Mouse (Mus musculus): ENCODE data around the gene Adamtsl1.

Adamtsl1 gene

GRCm38 (mm10) chr4:85819169-85819568 is 305.2 kb downstream of the Adamtsl1 start:
- peak; percentile 63 for DNase-seq

- no peak for DNase-seq
These were observed 305.9 kb downstream of the Adamtsl1 start for GRCm38 (mm10) chr4:85819921-85820320.

- no peak for DNase-seq
These were observed 310.2 kb downstream of the Adamtsl1 start for GRCm38 (mm10) chr4:85823952-85824704.

- DNase-seq = no peak
These were observed 310.7 kb downstream of the Adamtsl1 start for GRCm38 (mm10) chr4:85824705-85825085.

DNA sequence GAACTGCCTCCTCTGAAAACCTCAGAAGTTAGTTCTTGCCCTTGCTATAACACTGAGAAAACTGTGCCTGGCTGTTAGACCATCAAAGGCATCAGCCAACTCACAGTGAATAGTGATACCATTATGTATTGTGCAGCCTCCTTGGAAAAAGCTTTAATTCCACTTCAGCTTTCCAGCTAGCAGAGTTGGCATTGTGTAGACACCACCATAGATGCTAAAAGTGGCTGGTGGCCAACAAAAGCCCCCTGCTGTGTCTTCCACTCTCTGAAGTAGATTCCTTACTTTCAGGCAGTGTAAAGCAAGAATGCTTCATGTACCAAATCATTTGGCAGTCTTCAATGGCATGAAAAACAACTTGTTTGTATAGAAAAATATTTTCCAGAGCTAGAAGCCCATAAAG is 323.1 kb downstream of the Adamtsl1 start:
- DNase-seq = no peak

DNA sequence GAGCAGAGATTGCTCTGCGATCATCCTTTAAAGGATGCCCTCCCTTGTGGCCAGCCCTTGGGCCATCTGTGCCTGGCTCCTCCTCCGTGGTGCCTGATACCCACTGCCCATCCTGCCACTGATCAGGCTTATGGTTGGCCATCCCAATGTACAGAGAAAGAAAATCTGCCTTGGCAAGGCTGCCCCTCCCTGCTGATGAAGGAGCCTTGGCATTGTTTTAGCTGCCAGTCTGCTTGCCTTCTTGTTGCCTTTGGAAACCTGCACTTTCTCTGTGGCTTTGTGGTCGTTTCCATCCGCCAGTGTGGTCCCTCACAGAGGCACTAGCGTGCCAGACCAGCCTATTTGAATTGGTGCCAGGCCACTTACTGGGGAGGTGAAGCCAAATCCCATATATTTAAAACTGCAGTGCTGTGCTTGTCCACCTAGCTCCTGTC is 323.6 kb downstream of the Adamtsl1 start:
- no peak for DNase-seq

- DNase-seq = no peak
These were observed 324.1 kb downstream of the Adamtsl1 start for GRCm38 (mm10) chr4:85838031-85838430.

- DNase-seq = no peak
These were observed 328.1 kb downstream of the Adamtsl1 start for GRCm38 (mm10) chr4:85842113-85842512.

DNA sequence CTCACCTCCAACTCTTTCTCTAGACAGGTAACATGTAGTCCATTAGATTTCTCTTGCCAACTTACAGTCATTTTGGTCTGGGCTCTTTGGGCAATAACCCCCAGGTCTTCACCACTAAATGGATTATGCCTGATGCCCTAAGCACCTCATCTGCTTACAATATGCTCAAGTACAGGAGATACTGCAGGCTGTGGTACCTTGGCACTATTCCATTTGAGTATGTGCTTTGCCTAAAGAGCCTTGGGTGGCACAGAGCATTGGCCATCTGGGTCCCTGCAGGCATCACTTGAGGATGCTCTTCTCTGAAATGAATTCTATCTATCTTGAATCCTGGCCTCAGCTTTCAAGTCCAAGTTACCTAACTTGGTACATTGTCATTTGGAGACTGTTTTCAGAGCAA is 330.4 kb downstream of the Adamtsl1 start:
- DNase-seq = no peak

DNA sequence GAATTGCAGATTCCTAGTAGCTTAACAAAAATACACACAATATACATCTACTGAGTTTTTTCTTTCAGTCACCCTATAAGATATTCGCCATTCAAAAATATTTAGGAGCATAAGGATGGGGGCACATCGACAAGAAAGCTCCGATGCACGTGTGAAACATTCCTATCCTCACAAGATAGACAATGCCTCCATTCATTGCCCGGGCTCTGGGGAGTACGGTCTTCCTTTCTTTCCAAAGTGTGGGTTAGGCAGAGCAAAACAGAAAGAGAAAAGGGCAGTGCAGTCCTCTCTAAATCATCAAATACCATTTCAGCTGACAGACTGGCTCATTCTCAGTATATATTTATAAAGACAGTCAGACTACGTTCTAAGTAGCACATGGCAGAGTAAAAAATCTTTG is 332.0 kb downstream of the Adamtsl1 start:
- DNase-seq = no peak

- no peak for DNase-seq
These were observed 339.4 kb downstream of the Adamtsl1 start for GRCm38 (mm10) chr4:85853401-85853800.

DNA sequence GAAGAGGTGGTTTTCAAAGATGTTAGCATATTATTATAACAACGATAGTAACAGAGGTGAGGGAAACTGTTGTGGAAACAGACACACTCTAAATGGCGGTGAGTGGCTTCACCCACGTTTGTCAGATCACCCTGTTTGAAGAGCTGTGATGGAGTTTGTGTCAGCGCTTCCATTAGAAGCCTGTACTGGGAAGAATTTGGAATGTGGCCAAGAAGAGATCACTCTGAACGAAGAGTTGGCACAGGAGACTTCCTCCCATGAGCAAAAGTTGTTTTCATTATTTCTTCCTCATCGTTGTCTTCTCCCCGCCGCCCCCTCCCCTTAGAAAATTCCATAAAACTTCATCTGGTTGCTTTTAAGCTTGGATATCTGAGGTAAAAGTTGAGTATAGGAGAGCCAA is 340.5 kb downstream of the Adamtsl1 start:
- no peak for DNase-seq

DNA sequence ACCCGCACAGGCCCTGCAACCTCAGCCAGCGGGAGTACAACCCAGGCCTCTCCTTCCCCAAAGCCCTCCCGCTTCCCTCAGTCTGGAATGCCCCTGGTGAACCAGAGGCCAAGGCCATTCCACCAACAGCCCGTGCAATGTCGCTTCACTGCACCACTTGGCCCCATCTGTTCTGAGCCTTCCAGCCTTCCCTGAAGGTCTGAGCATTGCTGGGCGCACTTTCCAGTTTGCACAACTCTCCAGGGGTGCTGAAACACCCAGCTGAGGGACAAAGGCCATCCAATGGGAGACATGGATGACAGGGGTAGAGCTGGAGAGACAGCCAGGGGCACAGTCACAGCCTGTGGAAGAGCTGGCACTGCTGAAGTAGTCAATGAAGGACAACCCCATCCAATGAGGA is 365.4 kb downstream of the Adamtsl1 start:
- no peak for DNase-seq

GRCm38 (mm10) chr4:85881318-85881717 is 367.3 kb downstream of the Adamtsl1 start:
- DNase-seq = no peak

GRCm38 (mm10) chr4:85884031-85884430 is 370.1 kb downstream of the Adamtsl1 start:
- DNase-seq = no peak

DNA sequence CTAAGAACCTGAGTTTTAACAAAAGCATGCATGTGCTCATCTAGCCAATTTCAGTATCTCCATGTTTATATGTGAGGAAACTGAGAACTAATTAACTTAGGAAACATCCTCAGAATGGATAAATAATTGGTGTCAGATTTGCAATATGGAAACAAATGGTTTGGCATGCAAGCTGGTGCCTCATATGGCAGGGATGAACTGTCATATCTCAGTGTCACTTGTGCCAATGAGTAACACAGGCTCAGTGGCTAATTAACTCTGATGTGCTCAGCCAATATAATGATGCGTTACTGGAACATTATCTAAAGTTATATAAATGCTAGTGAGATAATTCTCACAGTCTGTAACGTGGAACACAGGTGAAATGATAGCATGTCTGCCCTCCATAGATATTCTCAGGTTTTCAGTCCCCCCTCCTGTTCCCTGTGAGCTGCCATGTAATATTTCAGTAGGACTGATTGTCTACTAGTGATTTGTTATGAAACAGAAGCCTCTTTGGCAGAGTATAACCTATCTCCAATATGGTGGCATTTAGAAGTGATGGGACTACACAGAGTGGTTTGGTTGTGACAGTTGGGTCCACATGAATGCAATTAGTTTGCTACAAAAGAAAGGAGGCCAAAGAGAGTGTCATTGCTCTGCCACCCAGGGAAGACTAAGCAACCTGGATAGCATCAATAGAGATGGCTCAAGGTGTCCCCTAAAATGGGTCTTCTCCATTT is 376.1 kb downstream of the Adamtsl1 start:
- no peak for DNase-seq

DNA sequence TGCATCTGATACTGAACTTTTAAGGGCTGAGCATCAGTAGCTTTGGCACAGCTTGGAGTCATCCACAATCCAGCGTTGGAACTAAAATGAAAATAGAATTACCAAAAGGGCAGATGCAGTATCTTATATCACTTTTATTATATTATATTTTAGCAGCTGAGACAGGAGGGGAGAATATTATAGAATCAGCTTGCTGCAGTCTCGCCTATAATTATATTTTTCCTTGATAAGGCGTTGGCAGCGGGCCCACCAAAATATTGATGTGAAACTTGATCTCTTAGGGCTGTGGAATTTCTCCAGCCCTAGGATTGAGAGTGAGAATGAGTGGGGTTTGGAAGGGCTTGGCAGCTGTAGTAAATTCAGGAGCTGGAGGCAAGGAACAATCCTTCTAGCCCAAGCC is 387.3 kb downstream of the Adamtsl1 start:
- DNase-seq = no peak

GRCm38 (mm10) chr4:85904217-85904616 is 390.2 kb downstream of the Adamtsl1 start:
- DNase-seq = no peak

GRCm38 (mm10) chr4:85916034-85916433 is 402.1 kb downstream of the Adamtsl1 start:
- no peak for DNase-seq

DNA sequence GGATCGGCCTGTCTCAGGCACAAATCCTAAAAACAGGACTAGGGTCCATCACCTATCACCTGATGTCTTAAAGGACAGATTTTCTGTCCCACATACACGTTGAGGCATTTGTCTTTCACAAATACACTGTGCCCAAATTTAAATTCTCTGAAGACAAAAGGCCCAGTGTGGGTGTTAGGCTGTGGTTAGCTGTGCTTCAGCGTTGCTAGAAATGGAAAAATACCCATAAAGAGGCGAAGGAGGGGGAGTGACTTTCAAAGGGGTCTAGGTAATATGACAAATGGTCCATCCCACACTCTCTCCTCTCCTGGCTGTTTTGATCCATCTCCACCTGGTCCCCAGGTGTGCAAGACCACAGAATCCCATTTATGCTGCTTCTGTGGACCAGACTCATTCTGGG is 404.4 kb downstream of the Adamtsl1 start:
- peak; percentile 24 for DNase-seq

GRCm38 (mm10) chr4:85920474-85920873 is 406.5 kb downstream of the Adamtsl1 start:
- peak; percentile 16 for DNase-seq

DNA sequence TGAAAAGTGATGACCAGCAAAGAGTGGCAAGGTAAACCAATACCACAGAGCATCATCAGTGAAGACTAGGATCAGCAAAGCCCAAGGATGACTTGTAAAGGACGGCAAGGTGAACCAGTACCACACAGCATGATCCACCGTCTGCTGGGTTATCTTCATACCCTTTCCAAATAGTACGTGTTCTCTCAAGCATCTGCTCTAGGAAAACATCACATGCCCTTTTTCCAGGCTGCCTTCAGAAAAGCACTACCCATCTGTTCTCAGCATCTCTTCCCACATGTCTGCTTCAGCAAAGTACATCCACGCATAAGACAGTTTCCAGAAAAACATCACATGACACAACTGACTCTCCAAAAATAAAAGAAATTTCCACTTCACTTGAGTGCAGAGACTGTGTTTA is 408.8 kb downstream of the Adamtsl1 start:
- peak; percentile 62 for DNase-seq

GRCm38 (mm10) chr4:85932129-85932528 is 418.2 kb downstream of the Adamtsl1 start:
- DNase-seq = no peak

DNA sequence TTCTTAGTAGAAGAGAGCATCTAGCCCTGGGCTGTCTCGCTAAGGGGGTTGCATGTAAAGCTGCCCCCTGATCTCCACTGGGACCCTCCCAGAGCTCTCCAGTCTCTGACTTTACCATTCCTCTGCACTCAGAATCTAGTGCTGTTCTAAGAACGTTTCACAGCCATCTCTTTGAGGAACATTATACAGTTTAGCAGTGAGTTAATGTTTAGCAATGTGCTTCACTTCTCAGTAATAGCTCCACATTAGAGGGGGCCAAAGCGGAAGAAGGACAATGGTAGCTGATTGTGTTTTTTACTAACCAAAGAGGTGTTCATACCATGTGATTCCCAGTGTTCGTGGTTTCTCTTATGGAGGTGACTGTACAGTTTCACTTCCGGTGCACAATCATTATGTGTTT is 425.5 kb downstream of the Adamtsl1 start:
- DNase-seq = no peak
